Mouse (Mus musculus) kidney, adult 2 months (tissue): ENCODE measurements around the gene Manba.

Source experiments
- CTCF ChIP-seq: fragments of 200-500 bp; conservative IDR thresholded peaks from 2 replicates; pipeline ENCODE4 v1.5.1; 2011; ENCODE audit warnings: low read depth, mild to moderate bottlenecking, control low read depth, low read length, moderate library complexity, mixed read lengths; ENCODE audit not compliant: insufficient read depth, insufficient read length
- POLR2A ChIP-seq: fragments of 200-500 bp; IDR thresholded peaks from one replicate; pipeline ENCODE4 v1.6.1; 2011; ENCODE audit warnings: low read depth, low read length, control low read depth

GRCm38 (mm10) chr3:135491102-135491501 is 5.7 kb downstream of the Manba start:
- TF ChIP-seq CTCF: no peak
- no peak for TF ChIP-seq POLR2A
